Mouse (Mus musculus): Measurements from ENCODE around the gene Drap1. TPM values are rescaled to one million over a fixed set of nuclear protein-coding genes. Genes with fewer than 3 reads are reported as not detected.

Gene Drap1
- polyA plus RNA-seq, 1 experiment from 2014 or later: 270 TPM

GRCm38 (mm10) chr19:5447515-5448353, 23.0 kb upstream of the Drap1 start, which contains the start of gene Fosl1:
Fosl1 (plus strand) TSS chr19:5447547.
- H3K4me2 ChIP-seq (replicated peaks): peak within 1 kb of the TSS; percentile 95
- peaks cover 16% of the 10 kb centered on the region for H3K4me1 ChIP-seq
- H3K27ac ChIP-seq: no peak within 1 kb of the TSS
- 0 out of 2 replicates have a peak, but pooled peaks have one; percentile 44 for ATAC-seq (ENCODE audit: low FRiP score, low read depth)
- no peaks in the 10 kb centered on the region for H3K36me3 ChIP-seq
- peaks cover 60% of the 10 kb centered on the region for H3K27me3 ChIP-seq (replicated peaks)
- no peaks in the 10 kb centered on the region for H3K9me3 ChIP-seq
- H3K9ac ChIP-seq: peak within 1 kb of the TSS; percentile 54
- whole genome bisulfite sequencing: 1% methylated on average over 70 of the region's 70 CpGs
- H3K4me3 ChIP-seq: peak within 1 kb of the TSS; percentile 34

- WGBS: 90% methylated on average over 5 of the region's 5 CpGs
- no peak for ATAC-seq (ENCODE audit: low FRiP score, low read depth)
Measured at GRCm38 (mm10) chr19:5445747-5446146, 21.0 kb upstream of the Drap1 start.

GRCm38 (mm10) chr19:5444954-5445353, 20.2 kb upstream of the Drap1 start:
- WGBS: 42% methylated on average over 7 of the region's 7 CpGs
- Histone ChIP-seq H3K9ac (no peak overlapping the region), H3K9me3 (peaks cover 7% of the 10 kb centered on the region; the same call in 1 of the 2 replicates), H3K4me1 (peaks cover 16% of the 10 kb centered on the region), H3K27me3 (replicated peaks) (peaks cover 51% of the 10 kb centered on the region), H3K36me3 (no peaks in the 10 kb centered on the region), H3K4me2 (replicated peaks) (no peak overlapping the region), H3K4me3 (no peak overlapping the region), H3K27ac (no peak overlapping the region)
- ATAC-seq (ENCODE audit: low FRiP score, low read depth): no peak

More at GRCm38 (mm10) chr19:5445747-5446146, 21.0 kb upstream of the Drap1 start:
- no peak overlapping the region for H3K27ac ChIP-seq
- H3K9me3 ChIP-seq: no peaks in the 10 kb centered on the region
- no peak overlapping the region for H3K9ac ChIP-seq
- no peak overlapping the region for H3K4me3 ChIP-seq
- no peaks in the 10 kb centered on the region for H3K36me3 ChIP-seq
- no peak overlapping the region for H3K4me2 ChIP-seq (replicated peaks)
- H3K27me3 ChIP-seq (replicated peaks): peaks cover 59% of the 10 kb centered on the region
- peaks cover 16% of the 10 kb centered on the region for H3K4me1 ChIP-seq

GRCm38 (mm10) chr19:5444371-5444908, 19.7 kb upstream of the Drap1 start:
- ATAC-seq (ENCODE audit: low FRiP score, low read depth): no peak
- Histone ChIP-seq H3K36me3 (no peaks in the 10 kb centered on the region), H3K4me3 (no peak overlapping the region), H3K27ac (no peak overlapping the region), H3K4me2 (replicated peaks) (no peak overlapping the region), H3K9ac (no peak overlapping the region), H3K4me1 (peaks cover 16% of the 10 kb centered on the region), H3K9me3 (peaks cover 9% of the 10 kb centered on the region; the same call in 1 of the 2 replicates), H3K27me3 (replicated peaks) (peaks cover 46% of the 10 kb centered on the region)
- WGBS: 74% methylated on average over 9 of the region's 9 CpGs

- H3K36me3 ChIP-seq: no peaks in the 10 kb centered on the region; the same call in 1 of the 2 replicates
- no peak overlapping the region for H3K27ac ChIP-seq
- no peak overlapping the region for H3K4me3 ChIP-seq
- H3K4me2 ChIP-seq (replicated peaks): no peak overlapping the region
- H3K9ac ChIP-seq: no peak overlapping the region
- peaks cover 8% of the 10 kb centered on the region for H3K4me1 ChIP-seq
- no peak for ATAC-seq (ENCODE audit: low FRiP score, low read depth)
- 68% methylated on average over 7 of the region's 7 CpGs for WGBS
- H3K9me3 ChIP-seq: no peaks in the 10 kb centered on the region
- no peaks in the 10 kb centered on the region; the same call in 1 of the 2 replicates for H3K27me3 ChIP-seq (replicated peaks)
Measured at GRCm38 (mm10) chr19:5433951-5434350, 9.2 kb upstream of the Drap1 start.

GRCm38 (mm10) chr19:5432992-5433852, 8.4 kb upstream of the Drap1 start:
- Histone ChIP-seq H3K27me3 (replicated peaks) (no peaks in the 10 kb centered on the region; the same call in 1 of the 2 replicates), H3K27ac (0 out of 2 replicates have a peak overlapping the region, but pooled peaks have one; percentile 10), H3K36me3 (no peaks in the 10 kb centered on the region; the same call in 1 of the 2 replicates), H3K9me3 (no peaks in the 10 kb centered on the region), H3K4me2 (replicated peaks) (peak overlapping the region; percentile 59), H3K9ac (peak overlapping the region; percentile 23; the same call in 1 of the 2 replicates), H3K4me1 (peaks cover 8% of the 10 kb centered on the region), H3K4me3 (peak overlapping the region; percentile 24)
- 13% methylated on average over 16 of the region's 16 CpGs for WGBS
- no peak for ATAC-seq (ENCODE audit: low FRiP score, low read depth)

GRCm38 (mm10) chr19:5431911-5432464, 7.2 kb upstream of the Drap1 start:
- Histone ChIP-seq H3K27me3 (replicated peaks) (no peaks in the 10 kb centered on the region; the same call in 1 of the 2 replicates), H3K4me1 (peaks cover 9% of the 10 kb centered on the region), H3K9ac (no peak overlapping the region), H3K4me2 (replicated peaks) (no peak overlapping the region), H3K36me3 (peaks cover 4% of the 10 kb centered on the region), H3K9me3 (no peaks in the 10 kb centered on the region), H3K4me3 (no peak overlapping the region), H3K27ac (no peak overlapping the region)
- WGBS: 84% methylated on average over 4 of the region's 4 CpGs
- no peak for ATAC-seq (ENCODE audit: low FRiP score, low read depth)

- Histone ChIP-seq H3K4me1 (peaks cover 23% of the 10 kb centered on the region), H3K9me3 (no peaks in the 10 kb centered on the region), H3K36me3 (peaks cover 15% of the 10 kb centered on the region), H3K9ac (no peak overlapping the region), H3K4me3 (no peak overlapping the region), H3K27ac (no peak overlapping the region), H3K4me2 (replicated peaks) (no peak overlapping the region), H3K27me3 (replicated peaks) (no peaks in the 10 kb centered on the region)
- WGBS: 85% methylated on average over 1 of the region's 1 CpGs
- ATAC-seq (ENCODE audit: low FRiP score, low read depth): no peak
Measured at GRCm38 (mm10) chr19:5430408-5430807, 5.6 kb upstream of the Drap1 start.

- 85% methylated on average over 8 of the region's 8 CpGs for WGBS
- no peak overlapping the region for H3K4me3 ChIP-seq
- H3K4me1 ChIP-seq: peaks cover 23% of the 10 kb centered on the region
- H3K9ac ChIP-seq: no peak overlapping the region
- ATAC-seq (ENCODE audit: low FRiP score, low read depth): no peak
- H3K27ac ChIP-seq: no peak overlapping the region
- H3K9me3 ChIP-seq: no peaks in the 10 kb centered on the region
- H3K4me2 ChIP-seq (replicated peaks): no peak overlapping the region
- H3K36me3 ChIP-seq: peaks cover 15% of the 10 kb centered on the region
- H3K27me3 ChIP-seq (replicated peaks): no peaks in the 10 kb centered on the region
Measured at GRCm38 (mm10) chr19:5429806-5430205, 5.0 kb upstream of the Drap1 start.

GRCm38 (mm10) chr19:5429219-5429618, 4.4 kb upstream of the Drap1 start:
- Histone ChIP-seq H3K27ac (no peak overlapping the region), H3K4me3 (no peak overlapping the region), H3K4me1 (peaks cover 23% of the 10 kb centered on the region), H3K36me3 (peaks cover 15% of the 10 kb centered on the region), H3K27me3 (replicated peaks) (no peaks in the 10 kb centered on the region), H3K9me3 (no peaks in the 10 kb centered on the region), H3K9ac (no peak overlapping the region), H3K4me2 (replicated peaks) (no peak overlapping the region)
- ATAC-seq (ENCODE audit: low FRiP score, low read depth): no peak
- WGBS: 85% methylated on average over 4 of the region's 4 CpGs

- H3K4me3 ChIP-seq: no peak overlapping the region
- H3K4me2 ChIP-seq (replicated peaks): no peak overlapping the region
- H3K27ac ChIP-seq: no peak overlapping the region
- peaks cover 15% of the 10 kb centered on the region for H3K36me3 ChIP-seq
- WGBS: 95% methylated on average over 2 of the region's 2 CpGs
- H3K9me3 ChIP-seq: no peaks in the 10 kb centered on the region
- ATAC-seq (ENCODE audit: low FRiP score, low read depth): no peak
- no peak overlapping the region for H3K9ac ChIP-seq
- peaks cover 27% of the 10 kb centered on the region for H3K4me1 ChIP-seq
- no peaks in the 10 kb centered on the region for H3K27me3 ChIP-seq (replicated peaks)
Measured at GRCm38 (mm10) chr19:5428083-5428482, 3.3 kb upstream of the Drap1 start.
